Mouse (Mus musculus): ENCODE measurements around the gene Zmat3. TPM values are rescaled to one million over a fixed set of nuclear protein-coding genes. Genes with fewer than 3 reads are reported as not detected.
A peak's percentile ranks its signal among the peaks of the same experiment; 100 is the strongest.

Zmat3 gene
- polyA plus RNA-seq, 1 experiment from 2014 or later, result 7.1 TPM

DNA sequence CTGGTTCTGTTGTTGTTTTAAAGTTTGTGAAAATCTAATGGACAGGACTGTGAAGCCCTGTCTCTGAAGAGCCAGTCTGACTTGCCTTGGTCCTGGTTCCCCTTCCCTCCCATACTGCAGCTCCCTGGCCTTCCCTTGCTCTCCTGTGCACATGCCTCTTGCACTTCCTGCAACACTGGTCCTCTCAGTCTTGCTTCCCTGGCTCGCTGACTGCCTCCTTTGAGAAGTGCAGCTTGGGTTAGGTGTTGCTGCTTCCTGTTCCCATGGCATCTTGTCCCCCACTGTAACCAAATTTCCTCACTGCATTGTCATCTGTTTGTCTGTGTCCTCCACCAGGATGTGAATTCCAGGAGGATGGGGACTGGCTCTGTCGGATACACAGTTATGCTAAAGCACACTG, 34.1 kb upstream of the Zmat3 start:
- Histone ChIP-seq H3K4me3 (ENCODE audit: low read depth, low read length) (no peak overlapping the region), H3K36me3 (ENCODE audit: control insufficient read depth, insufficient read depth, low read length) (no peaks in the 10 kb centered on the region), H3K9me3 (ENCODE audit: control insufficient read depth, low read length) (no peaks in the 10 kb centered on the region), H3K9ac (ENCODE audit: low read depth, low read length) (0 out of 2 replicates have a peak overlapping the region, but pooled peaks have one; percentile 5), H3K27ac (replicated peaks; ENCODE audit: low read depth, low read length) (no peak overlapping the region), H3K4me2 (ENCODE audit: low read depth, low read length) (peak overlapping the region; percentile 28), H3K4me1 (ENCODE audit: control insufficient read depth, insufficient read depth, low read length) (peaks cover 27% of the 10 kb centered on the region), H3K27me3 (replicated peaks; ENCODE audit: control insufficient read depth, insufficient read depth, low read length) (no peaks in the 10 kb centered on the region)
- WGBS, result 30% methylated on average over 2 of the region's 2 CpGs
- DNase-seq (ENCODE audit: low spot score) (no peak), ATAC-seq (ENCODE audit: low read depth) (no peak)

DNA sequence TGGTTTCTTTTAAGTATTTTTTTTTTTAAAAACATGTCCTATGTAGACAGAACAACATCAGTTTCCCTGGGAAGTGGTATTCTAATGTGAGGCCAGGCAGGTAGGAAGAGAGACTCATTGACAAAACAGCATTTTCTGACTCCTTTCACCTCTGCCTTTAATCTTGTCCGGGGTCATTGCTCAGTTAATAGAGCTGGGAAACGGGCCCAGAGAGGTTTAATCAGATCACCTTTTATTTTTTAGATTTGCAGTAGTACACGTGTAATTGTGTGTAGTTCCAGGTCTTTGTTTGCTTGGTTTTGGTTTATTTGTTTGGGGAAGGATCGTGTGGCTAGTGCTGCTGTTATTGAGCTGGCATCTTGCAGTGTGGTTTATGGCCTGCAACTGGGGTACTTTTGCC, 33.6 kb upstream of the Zmat3 start:
- peak overlapping the region; percentile 28; the same call in 1 of the 2 replicates for H3K4me2 ChIP-seq (ENCODE audit: low read depth, low read length)
- 0 out of 2 replicates have a peak overlapping the region, but pooled peaks have one; percentile 5 for H3K9ac ChIP-seq (ENCODE audit: low read depth, low read length)

DNA sequence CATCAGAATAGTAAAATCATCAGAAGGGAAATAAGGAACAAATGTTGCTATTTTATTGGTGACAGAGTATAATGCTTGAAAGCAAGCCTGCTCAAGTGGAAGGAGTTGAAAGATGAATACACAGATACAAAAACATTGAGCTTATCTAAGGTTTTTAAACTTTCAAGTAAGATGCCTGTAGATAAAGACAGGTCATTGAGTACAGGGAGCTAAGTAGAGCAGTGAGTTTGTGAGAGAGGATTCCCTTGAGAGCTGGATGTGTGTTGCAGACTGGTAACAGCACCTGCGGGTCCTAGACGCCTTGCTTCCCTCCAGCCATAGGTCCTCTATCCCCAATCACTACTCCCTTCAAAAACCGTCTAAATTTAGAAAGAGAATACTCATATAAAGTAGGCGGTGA, 32.8 kb upstream of the Zmat3 start:
- Histone ChIP-seq H3K4me3 (ENCODE audit: low read depth, low read length) (peak overlapping the region; percentile 84), H3K9me3 (ENCODE audit: control insufficient read depth, low read length) (no peaks in the 10 kb centered on the region), H3K9ac (ENCODE audit: low read depth, low read length) (0 out of 2 replicates have a peak overlapping the region, but pooled peaks have one; percentile 14), H3K4me1 (ENCODE audit: control insufficient read depth, insufficient read depth, low read length) (peaks cover 27% of the 10 kb centered on the region), H3K27me3 (replicated peaks; ENCODE audit: control insufficient read depth, insufficient read depth, low read length) (no peaks in the 10 kb centered on the region), H3K27ac (replicated peaks; ENCODE audit: low read depth, low read length) (no peak overlapping the region), H3K36me3 (ENCODE audit: control insufficient read depth, insufficient read depth, low read length) (no peaks in the 10 kb centered on the region), H3K4me2 (ENCODE audit: low read depth, low read length) (peak overlapping the region; percentile 87)
- peak; percentile 34 for DNase-seq (ENCODE audit: low spot score)
- WGBS, result 17% methylated on average over 4 of the region's 4 CpGs
- no peak for ATAC-seq (ENCODE audit: low read depth)

More for the DNA sequence above, 33.6 kb upstream of the Zmat3 start:
- H3K4me3 ChIP-seq (ENCODE audit: low read depth, low read length), result no peak overlapping the region
- WGBS, result 30% methylated on average over 4 of the region's 4 CpGs
- ATAC-seq (ENCODE audit: low read depth), result no peak
- H3K9me3 ChIP-seq (ENCODE audit: control insufficient read depth, low read length), result no peaks in the 10 kb centered on the region
- peaks cover 27% of the 10 kb centered on the region for H3K4me1 ChIP-seq (ENCODE audit: control insufficient read depth, insufficient read depth, low read length)
- no peaks in the 10 kb centered on the region for H3K36me3 ChIP-seq (ENCODE audit: control insufficient read depth, insufficient read depth, low read length)
- H3K27ac ChIP-seq (replicated peaks; ENCODE audit: low read depth, low read length), result no peak overlapping the region
- no peaks in the 10 kb centered on the region for H3K27me3 ChIP-seq (replicated peaks; ENCODE audit: control insufficient read depth, insufficient read depth, low read length)
- DNase-seq (ENCODE audit: low spot score), result no peak

DNA sequence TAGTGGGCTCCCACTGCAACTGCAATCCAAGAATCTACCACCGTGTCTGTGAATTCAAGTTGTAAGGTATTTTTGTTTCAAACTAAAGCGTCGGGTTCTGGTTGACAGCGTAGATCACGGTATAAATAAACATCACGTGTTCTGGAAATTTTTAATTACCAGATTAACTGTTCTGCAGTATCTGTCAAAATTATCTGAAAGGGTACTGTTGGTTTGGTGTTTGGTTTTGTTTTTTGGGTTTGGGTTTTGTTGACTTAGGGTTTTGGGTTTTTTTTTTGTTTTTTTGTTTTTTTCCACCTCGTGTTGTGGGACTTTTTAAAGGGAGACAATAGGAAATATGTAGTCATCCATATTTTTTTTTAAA, 32.3 kb upstream of the Zmat3 start:
- no peak for ATAC-seq (ENCODE audit: low read depth)
- Histone ChIP-seq H3K4me3 (ENCODE audit: low read depth, low read length) (peak overlapping the region; percentile 84), H3K27me3 (replicated peaks; ENCODE audit: control insufficient read depth, insufficient read depth, low read length) (no peaks in the 10 kb centered on the region), H3K4me2 (ENCODE audit: low read depth, low read length) (peak overlapping the region; percentile 87), H3K27ac (replicated peaks; ENCODE audit: low read depth, low read length) (peak overlapping the region; percentile 99), H3K9me3 (ENCODE audit: control insufficient read depth, low read length) (no peaks in the 10 kb centered on the region), H3K4me1 (ENCODE audit: control insufficient read depth, insufficient read depth, low read length) (peaks cover 25% of the 10 kb centered on the region), H3K9ac (ENCODE audit: low read depth, low read length) (peak overlapping the region; percentile 93), H3K36me3 (ENCODE audit: control insufficient read depth, insufficient read depth, low read length) (no peaks in the 10 kb centered on the region)
- DNase-seq (ENCODE audit: low spot score), result no peak
- WGBS, result 1% methylated on average over 7 of the region's 7 CpGs

DNA sequence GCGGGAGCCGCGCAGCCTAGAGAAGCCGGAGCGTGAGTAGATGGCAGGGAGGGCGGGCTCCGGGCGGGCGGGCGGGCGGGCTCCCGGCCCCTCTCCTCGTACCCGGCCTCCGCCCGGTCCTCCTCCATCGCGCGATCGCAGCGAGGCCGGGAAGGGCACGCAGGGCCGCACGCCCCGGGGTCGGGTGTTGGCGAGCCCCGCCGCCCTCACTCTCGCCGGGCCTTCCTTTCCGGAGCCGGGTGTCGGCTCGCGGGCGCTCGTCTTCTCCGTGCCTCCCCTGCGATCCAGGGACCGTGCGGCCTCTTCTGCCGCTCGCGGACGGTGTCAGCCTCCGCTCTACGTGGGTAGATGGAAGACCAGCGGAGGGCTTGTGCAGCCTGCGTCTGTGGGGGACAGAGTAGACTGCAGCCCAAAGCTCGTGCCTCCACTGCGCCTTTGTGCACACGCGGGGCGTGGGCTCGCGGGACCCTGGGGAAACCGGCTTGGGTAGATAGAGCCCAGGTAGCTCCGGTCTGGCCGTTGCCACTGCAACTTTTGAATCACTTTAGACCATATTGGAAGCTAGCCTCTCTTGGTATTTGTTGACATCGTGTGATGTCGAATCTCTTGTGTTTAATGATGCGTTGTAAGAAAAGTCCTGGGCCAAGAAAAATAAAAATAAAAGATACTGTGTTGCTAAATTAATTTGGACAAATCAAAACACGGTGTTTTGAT, 31.8 kb upstream of the Zmat3 start, which contains the start of gene Pik3ca:
Gene Pik3ca (plus strand): TSS at position 211 of the 714 bp plus-strand sequence.
- Histone ChIP-seq H3K9ac (ENCODE audit: low read depth, low read length) (peak within 1 kb of the TSS; percentile 93), H3K9me3 (ENCODE audit: control insufficient read depth, low read length) (no peaks in the 10 kb centered on the region), H3K4me1 (ENCODE audit: control insufficient read depth, insufficient read depth, low read length) (peaks cover 24% of the 10 kb centered on the region), H3K27me3 (replicated peaks; ENCODE audit: control insufficient read depth, insufficient read depth, low read length) (no peaks in the 10 kb centered on the region), H3K4me3 (ENCODE audit: low read depth, low read length) (peak within 1 kb of the TSS; percentile 84), H3K27ac (replicated peaks; ENCODE audit: low read depth, low read length) (peak within 1 kb of the TSS; percentile 99), H3K36me3 (ENCODE audit: control insufficient read depth, insufficient read depth, low read length) (no peaks in the 10 kb centered on the region), H3K4me2 (ENCODE audit: low read depth, low read length) (peak within 1 kb of the TSS; percentile 87)
- peak; percentile 51 for ATAC-seq (ENCODE audit: low read depth)
- WGBS, result under 1% methylated on average over 41 of the region's 65 CpGs
- peak; percentile 65 for DNase-seq (ENCODE audit: low spot score)

DNA sequence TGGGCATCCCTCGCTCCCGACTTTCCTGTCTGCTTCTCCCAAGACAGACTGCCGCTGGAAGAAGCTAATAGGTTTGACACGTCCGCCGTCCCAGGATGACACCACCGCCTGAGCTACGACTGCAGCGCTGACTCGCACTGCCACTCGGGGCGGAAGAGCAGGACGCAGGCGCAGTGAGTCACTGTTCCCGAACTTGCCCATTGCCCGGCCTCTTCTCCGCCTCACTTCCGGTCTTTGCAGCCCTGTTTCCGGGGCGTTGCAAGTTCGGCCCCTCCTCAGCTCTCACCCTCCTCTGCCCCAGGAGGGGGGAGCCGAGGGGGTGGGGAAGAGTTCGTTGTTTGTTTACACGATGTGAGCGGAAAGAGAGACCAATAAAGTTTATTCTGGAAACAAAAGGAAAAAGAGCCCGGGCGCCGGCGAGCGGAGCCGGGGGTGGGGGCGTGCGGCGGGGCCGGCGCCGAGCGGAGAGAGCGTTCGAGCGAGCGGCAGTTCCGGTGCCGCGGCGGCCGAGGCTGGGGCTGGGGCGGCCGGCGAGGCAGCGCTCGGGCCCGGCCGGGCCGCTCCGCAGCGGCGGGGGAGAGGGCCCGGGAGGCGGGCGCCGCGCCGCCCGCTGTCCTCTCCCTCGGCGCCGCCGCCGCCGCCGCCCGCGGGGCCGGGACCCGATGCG, 31.1 kb upstream of the Zmat3 start:
- Histone ChIP-seq H3K36me3 (ENCODE audit: control insufficient read depth, insufficient read depth, low read length) (no peaks in the 10 kb centered on the region), H3K4me2 (ENCODE audit: low read depth, low read length) (peak overlapping the region; percentile 87), H3K9ac (ENCODE audit: low read depth, low read length) (peak overlapping the region; percentile 93), H3K4me3 (ENCODE audit: low read depth, low read length) (peak overlapping the region; percentile 84), H3K27me3 (replicated peaks; ENCODE audit: control insufficient read depth, insufficient read depth, low read length) (no peaks in the 10 kb centered on the region), H3K9me3 (ENCODE audit: control insufficient read depth, low read length) (no peaks in the 10 kb centered on the region), H3K27ac (replicated peaks; ENCODE audit: low read depth, low read length) (peak overlapping the region; percentile 99), H3K4me1 (ENCODE audit: control insufficient read depth, insufficient read depth, low read length) (peaks cover 24% of the 10 kb centered on the region)
- peak; percentile 98 for ATAC-seq (ENCODE audit: low read depth)
- under 1% methylated on average over 26 of the region's 77 CpGs for WGBS
- DNase-seq (ENCODE audit: low spot score), result peak; percentile 99

DNA sequence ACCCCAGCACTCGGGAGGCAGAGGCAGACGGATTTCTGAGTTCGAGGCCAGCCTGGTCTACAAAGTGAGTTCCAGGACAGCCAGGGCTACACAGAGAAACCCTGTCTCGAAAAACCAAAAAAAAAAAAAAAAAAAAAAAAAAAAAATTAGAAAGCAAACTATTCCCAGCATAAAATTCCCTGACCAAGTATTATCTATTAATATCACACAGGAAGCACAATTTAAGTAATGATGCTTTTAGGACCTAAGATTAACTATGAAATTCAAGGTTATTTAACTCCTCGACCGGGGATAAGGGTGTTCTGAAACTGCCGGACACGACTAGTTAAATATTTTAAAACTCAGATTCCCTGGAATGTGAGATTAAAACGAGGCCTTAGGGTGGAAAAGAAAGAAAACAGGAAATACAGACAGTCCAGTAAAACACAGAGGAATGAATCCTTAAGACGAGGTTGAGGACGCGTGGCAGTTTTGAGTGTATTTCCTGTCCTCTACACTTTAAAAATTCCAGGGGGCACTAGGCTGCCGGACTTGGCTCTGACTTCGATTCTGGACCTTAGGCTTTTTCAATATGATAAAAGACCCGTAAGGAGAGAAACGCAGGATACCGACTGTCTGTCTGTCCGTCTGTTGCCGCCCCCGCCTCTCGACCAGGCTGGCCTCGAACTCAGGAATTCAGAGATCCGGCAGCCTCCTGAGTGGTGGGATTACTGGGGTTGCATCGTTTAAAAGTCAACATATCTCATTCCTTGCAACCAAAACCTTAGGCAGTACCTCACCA, 30.1 kb upstream of the Zmat3 start:
- H3K36me3 ChIP-seq (ENCODE audit: control insufficient read depth, insufficient read depth, low read length), result no peaks in the 10 kb centered on the region
- 19% methylated on average over 23 of the region's 24 CpGs for WGBS
- peak overlapping the region; percentile 84 for H3K4me3 ChIP-seq (ENCODE audit: low read depth, low read length)
- H3K9me3 ChIP-seq (ENCODE audit: control insufficient read depth, low read length), result no peaks in the 10 kb centered on the region
- ATAC-seq (ENCODE audit: low read depth) (no peak), DNase-seq (ENCODE audit: low spot score) (peak; percentile 50)
- peak overlapping the region; percentile 99 for H3K27ac ChIP-seq (replicated peaks; ENCODE audit: low read depth, low read length)
- peaks cover 24% of the 10 kb centered on the region for H3K4me1 ChIP-seq (ENCODE audit: control insufficient read depth, insufficient read depth, low read length)
- H3K9ac ChIP-seq (ENCODE audit: low read depth, low read length), result peak overlapping the region; percentile 67
- H3K27me3 ChIP-seq (replicated peaks; ENCODE audit: control insufficient read depth, insufficient read depth, low read length), result no peaks in the 10 kb centered on the region
- H3K4me2 ChIP-seq (ENCODE audit: low read depth, low read length), result peak overlapping the region; percentile 87

DNA sequence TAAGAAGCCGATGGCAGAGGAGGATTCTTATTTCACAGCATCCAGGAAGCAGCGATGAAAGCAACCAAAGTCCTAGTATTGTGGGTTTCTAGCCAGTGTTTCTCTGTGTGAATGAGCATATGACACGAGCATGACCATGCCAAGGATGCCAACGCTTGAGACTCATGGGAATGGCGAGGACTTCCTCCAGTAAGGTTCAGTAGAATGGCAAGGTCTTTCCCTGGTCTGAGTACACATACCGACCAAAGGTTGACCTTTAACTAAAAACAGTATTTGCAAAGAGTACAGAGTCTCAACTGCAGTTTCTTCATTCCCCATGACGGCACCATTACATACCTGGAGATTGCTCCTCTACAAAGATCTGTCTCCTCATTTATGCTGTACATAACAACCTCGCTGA, 28.2 kb upstream of the Zmat3 start:
- H3K9ac ChIP-seq (ENCODE audit: low read depth, low read length), result no peak overlapping the region
- H3K4me3 ChIP-seq (ENCODE audit: low read depth, low read length), result no peak overlapping the region
- no peaks in the 10 kb centered on the region for H3K9me3 ChIP-seq (ENCODE audit: control insufficient read depth, low read length)
- H3K27me3 ChIP-seq (replicated peaks; ENCODE audit: control insufficient read depth, insufficient read depth, low read length), result no peaks in the 10 kb centered on the region
- H3K4me2 ChIP-seq (ENCODE audit: low read depth, low read length), result no peak overlapping the region
- ATAC-seq (ENCODE audit: low read depth) (no peak), DNase-seq (ENCODE audit: low spot score) (no peak)
- WGBS, result 79% methylated on average over 8 of the region's 8 CpGs
- no peaks in the 10 kb centered on the region for H3K36me3 ChIP-seq (ENCODE audit: control insufficient read depth, insufficient read depth, low read length)
- H3K4me1 ChIP-seq (ENCODE audit: control insufficient read depth, insufficient read depth, low read length), result peaks cover 7% of the 10 kb centered on the region
- H3K27ac ChIP-seq (replicated peaks; ENCODE audit: low read depth, low read length), result no peak overlapping the region
